Mouse (Mus musculus) myocyte (in vitro differentiated cells): Measurements from ENCODE around the gene Rbm19. TPM values are rescaled to one million over a fixed set of nuclear protein-coding genes. Genes with fewer than 3 reads are reported as not detected.

Experiments
- H3K27me3 ChIP-seq: one replicate; pipeline ENCODE4 v1.6.1; 2011; ENCODE audit not compliant: control insufficient read depth, insufficient read depth, insufficient read length
- H3K36me3 ChIP-seq: one replicate; pipeline ENCODE4 v1.6.1; 2011; ENCODE audit not compliant: control insufficient read depth, insufficient read depth
- H3K4me2 ChIP-seq: one replicate; pipeline ENCODE4 v1.6.1; 2011; ENCODE audit warnings: low read depth, control low read depth
- H3K4me3 ChIP-seq: one replicate; pipeline ENCODE4 v1.5.1; 2011; ENCODE audit warnings: mild to moderate bottlenecking, control low read depth, moderate library complexity
- H3K79me2 ChIP-seq: one replicate; pipeline ENCODE4 v1.6.1; 2011; ENCODE audit not compliant: control insufficient read depth, insufficient read depth
- H3ac ChIP-seq: one replicate; pipeline ENCODE4 v1.6.1; 2011; ENCODE audit not compliant: control insufficient read depth, insufficient read length
- CEBPB ChIP-seq: IDR thresholded peaks from 2 replicates; pipeline ENCODE4 v1.6.1; 2011; ENCODE audit warnings: mild to moderate bottlenecking, moderate library complexity; ENCODE audit not compliant: poor library complexity, insufficient read depth, severe bottlenecking
- E2F4 ChIP-seq: IDR thresholded peaks from one replicate; pipeline ENCODE4 v1.6.1; 2011; ENCODE audit warnings: mild to moderate bottlenecking, control low read depth, moderate library complexity; ENCODE audit not compliant: insufficient read depth
- MAX ChIP-seq: IDR thresholded peaks from one replicate; pipeline ENCODE4 v1.6.1; 2011; ENCODE audit warnings: low read depth, mild to moderate bottlenecking, control low read depth
- MYOD1 ChIP-seq, 3 experiments: IDR thresholded peaks; one replicate each; pipeline ENCODE4 v1.6.1; 2011; ENCODE audit warnings: control low read depth in 2 of 3, low read depth in 2 of 3, mild to moderate bottlenecking in 2 of 3, moderate library complexity in 1 of 3; ENCODE audit not compliant: insufficient read length in 2 of 3, control insufficient read depth in 1 of 3
- MYOG ChIP-seq, 3 experiments: IDR thresholded peaks; one replicate each; pipeline ENCODE4 v1.6.1; 2011; ENCODE audit warnings: control low read depth in 2 of 3, low read depth in 2 of 3, mild to moderate bottlenecking in 2 of 3; ENCODE audit not compliant: insufficient read length in 2 of 3, control insufficient read depth in 1 of 3, insufficient read depth in 1 of 3
- POLR2A ChIP-seq: IDR thresholded peaks from one replicate; pipeline ENCODE4 v1.6.1; 2011; ENCODE audit warnings: low read depth, mild to moderate bottlenecking, control low read depth, moderate library complexity; ENCODE audit not compliant: insufficient read length
- POLR2AphosphoS2 ChIP-seq: IDR thresholded peaks from one replicate; pipeline ENCODE4 v1.6.1; 2011; ENCODE audit warnings: low read depth, control low read depth; ENCODE audit not compliant: insufficient read length
- REST ChIP-seq: IDR thresholded peaks from one replicate; pipeline ENCODE4 v1.6.1; 2011; ENCODE audit warnings: mild to moderate bottlenecking, control low read depth, moderate library complexity; ENCODE audit not compliant: insufficient read depth, insufficient read length
- SRF ChIP-seq: IDR thresholded peaks from one replicate; pipeline ENCODE4 v1.6.1; 2011; ENCODE audit warnings: low read depth; ENCODE audit not compliant: control insufficient read depth, insufficient read length
- TCF12 ChIP-seq: IDR thresholded peaks from one replicate; pipeline ENCODE4 v1.6.1; 2011; ENCODE audit warnings: mild to moderate bottlenecking, control low read depth; ENCODE audit not compliant: poor library complexity, insufficient read depth, severe bottlenecking
- TCF3 ChIP-seq: IDR thresholded peaks from one replicate; pipeline ENCODE4 v1.6.1; 2011; ENCODE audit warnings: low read depth, control low read depth; ENCODE audit not compliant: insufficient read length
- USF1 ChIP-seq: IDR thresholded peaks from one replicate; pipeline ENCODE4 v1.6.1; 2011; ENCODE audit warnings: low read depth, mild to moderate bottlenecking, control low read depth, moderate library complexity
- polyA plus RNA-seq: library from polyadenylated mRNA; unstranded; fragments of >200 nt; fragmentation: generic; extraction: Trizol; gene quantifications from one replicate; pipeline ENCODE4 v1.2.1, GENCODE M21; 2012; ENCODE audit warnings: missing spikeins

Gene Rbm19
- polyA plus RNA-seq, 1 experiment: 28.3 TPM

DNA sequence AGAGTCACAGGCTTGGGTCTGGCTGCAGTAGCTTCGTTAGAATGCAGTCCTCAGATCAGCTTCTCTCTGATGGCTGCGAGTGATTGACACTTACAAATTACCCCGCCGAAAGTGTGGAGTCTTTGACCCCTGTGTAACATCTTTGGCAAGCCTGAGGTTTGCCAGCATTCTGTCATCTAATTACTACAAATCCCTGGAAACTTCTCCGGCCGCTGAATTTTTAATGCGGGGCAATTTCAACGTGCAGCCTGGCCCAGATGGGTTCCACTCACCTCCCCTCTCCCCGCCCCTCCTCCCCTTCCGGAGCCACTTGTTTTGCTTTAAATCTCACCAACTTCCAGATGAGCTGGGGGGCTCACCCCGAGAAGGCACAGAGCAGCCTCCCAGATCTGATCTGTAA, 94.4 kb downstream of the Rbm19 start:
- no peak overlapping the region for H3K4me2 ChIP-seq
- no peak for TF ChIP-seq MYOD1 (IDR thresholded peaks at IDR 0.05; ENCODE audit: control insufficient read depth in 1 of 3, insufficient read length in 2 of 3, low read depth in 2 of 3)
- no peak overlapping the region for H3ac ChIP-seq
- H3K27me3 ChIP-seq: peaks cover 37% of the 10 kb centered on the region
- no peak overlapping the region for H3K4me3 ChIP-seq
- H3K79me2 ChIP-seq: no peaks in the 10 kb centered on the region
- no peaks in the 10 kb centered on the region for H3K36me3 ChIP-seq

DNA sequence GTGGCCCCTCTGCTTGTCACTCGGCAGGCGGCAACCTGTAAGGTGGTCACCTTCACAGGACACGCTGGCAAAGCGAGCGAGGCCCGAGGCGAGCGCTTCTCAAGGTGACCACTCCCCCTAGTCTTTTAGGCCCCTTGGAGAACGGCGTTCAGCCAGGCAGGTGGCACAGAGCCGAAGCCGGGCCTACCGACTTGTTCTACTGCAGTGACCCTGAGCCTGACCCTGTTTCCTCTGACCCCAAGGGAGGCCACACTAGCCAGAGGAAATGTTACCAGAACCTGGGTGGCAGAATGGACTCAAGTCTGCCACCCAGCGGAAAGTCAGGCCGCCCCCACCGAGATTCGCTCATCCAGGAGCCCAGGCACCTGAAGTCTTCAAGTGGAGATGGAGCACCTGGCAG, 94.9 kb downstream of the Rbm19 start:
- Histone ChIP-seq H3K4me2 (no peak overlapping the region), H3K79me2 (no peaks in the 10 kb centered on the region), H3ac (no peak overlapping the region), H3K4me3 (no peak overlapping the region), H3K27me3 (peaks cover 37% of the 10 kb centered on the region), H3K36me3 (no peaks in the 10 kb centered on the region)
- TF ChIP-seq POLR2A (no peak), MYOD1 (IDR thresholded peaks at IDR 0.05; ENCODE audit: control insufficient read depth in 1 of 3, insufficient read length in 2 of 3, low read depth in 2 of 3) (no peak), E2F4 (no peak), MAX (no peak), MYOG (IDR thresholded peaks at IDR 0.05; ENCODE audit: control insufficient read depth in 1 of 3, insufficient read depth in 1 of 3, insufficient read length in 2 of 3, low read depth in 2 of 3) (no peak)

DNA sequence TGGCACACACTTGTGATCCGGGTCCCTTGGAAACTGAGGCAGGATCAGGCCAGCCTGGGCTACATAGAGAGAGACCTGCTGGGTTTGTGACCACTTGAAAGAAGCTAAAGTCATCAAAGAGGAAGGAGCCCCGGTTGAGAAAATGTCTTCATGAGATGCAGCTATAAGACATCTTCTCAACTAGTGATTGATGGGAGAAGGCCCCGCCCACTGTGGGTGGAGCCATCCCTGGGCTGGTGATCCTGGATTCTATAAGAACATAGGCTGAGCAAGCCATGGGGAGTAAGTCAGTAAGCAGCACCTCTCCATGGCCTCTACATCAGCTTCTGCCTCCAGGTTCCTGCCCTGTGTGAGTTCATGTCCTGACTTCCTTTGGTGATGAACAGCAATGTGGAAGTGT, 98.2 kb downstream of the Rbm19 start:
- Histone ChIP-seq H3K36me3 (no peaks in the 10 kb centered on the region), H3K79me2 (no peaks in the 10 kb centered on the region), H3K4me2 (no peak overlapping the region), H3ac (no peak overlapping the region), H3K4me3 (no peak overlapping the region), H3K27me3 (peaks cover 42% of the 10 kb centered on the region)
- TF ChIP-seq REST: no peak
- TF ChIP-seq TCF3: no peak
- no peak for TF ChIP-seq CEBPB
- TF ChIP-seq MAX: no peak
- no peak for TF ChIP-seq E2F4

DNA sequence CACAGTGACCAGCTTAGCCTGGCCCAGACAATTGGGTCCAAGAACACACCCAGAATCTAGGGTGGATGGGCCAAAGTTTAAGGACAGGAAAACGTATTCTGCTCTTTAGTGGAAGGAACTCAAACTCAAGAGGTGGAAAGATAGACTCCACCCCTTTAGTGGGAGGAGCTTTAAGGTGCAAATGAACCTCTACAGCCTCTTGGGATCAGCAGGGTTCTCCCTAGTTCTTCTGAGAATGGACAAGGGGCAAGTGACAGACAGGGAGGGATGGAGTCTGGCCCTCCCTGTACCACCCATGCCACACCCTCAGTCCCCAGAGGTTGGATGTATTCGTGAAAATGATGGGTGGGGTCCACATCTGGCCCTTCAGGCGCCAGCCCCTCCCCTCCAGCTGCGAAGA, 105.0 kb downstream of the Rbm19 start:
- H3K4me3 ChIP-seq: no peak overlapping the region
- H3K36me3 ChIP-seq: no peaks in the 10 kb centered on the region
- H3K27me3 ChIP-seq: peaks cover 45% of the 10 kb centered on the region
- no peaks in the 10 kb centered on the region for H3K79me2 ChIP-seq
- no peak overlapping the region for H3ac ChIP-seq
- no peak overlapping the region for H3K4me2 ChIP-seq
- TF ChIP-seq CEBPB (no peak), TCF12 (no peak), REST (no peak), TCF3 (no peak)

DNA sequence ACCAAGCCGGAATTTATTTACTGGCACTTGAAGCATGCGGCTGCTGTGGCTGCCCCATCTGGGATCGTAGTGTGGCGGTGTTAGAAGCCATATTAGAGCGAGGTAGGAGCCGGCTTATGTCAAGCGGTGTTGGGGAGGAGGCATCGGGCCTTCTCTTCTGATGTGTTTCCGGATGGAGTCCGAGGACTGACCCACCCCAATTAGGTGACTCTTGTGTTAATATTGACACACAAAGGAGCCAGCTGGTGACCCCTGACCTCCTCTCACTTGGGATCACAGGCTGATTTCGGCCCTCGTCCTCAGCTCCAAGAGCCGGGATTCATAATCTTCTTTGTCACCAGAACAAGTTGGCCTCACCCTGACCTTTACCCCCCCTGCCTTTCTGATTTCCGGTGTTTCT, 109.1 kb downstream of the Rbm19 start:
- H3K79me2 ChIP-seq: no peaks in the 10 kb centered on the region
- no peaks in the 10 kb centered on the region for H3K36me3 ChIP-seq
- no peak overlapping the region for H3K4me2 ChIP-seq
- no peak overlapping the region for H3ac ChIP-seq
- peaks cover 50% of the 10 kb centered on the region for H3K27me3 ChIP-seq
- no peak overlapping the region for H3K4me3 ChIP-seq
- TF ChIP-seq MAX: no peak
- no peak for TF ChIP-seq POLR2AphosphoS2
- no peak for TF ChIP-seq E2F4
- no peak for TF ChIP-seq TCF12

DNA sequence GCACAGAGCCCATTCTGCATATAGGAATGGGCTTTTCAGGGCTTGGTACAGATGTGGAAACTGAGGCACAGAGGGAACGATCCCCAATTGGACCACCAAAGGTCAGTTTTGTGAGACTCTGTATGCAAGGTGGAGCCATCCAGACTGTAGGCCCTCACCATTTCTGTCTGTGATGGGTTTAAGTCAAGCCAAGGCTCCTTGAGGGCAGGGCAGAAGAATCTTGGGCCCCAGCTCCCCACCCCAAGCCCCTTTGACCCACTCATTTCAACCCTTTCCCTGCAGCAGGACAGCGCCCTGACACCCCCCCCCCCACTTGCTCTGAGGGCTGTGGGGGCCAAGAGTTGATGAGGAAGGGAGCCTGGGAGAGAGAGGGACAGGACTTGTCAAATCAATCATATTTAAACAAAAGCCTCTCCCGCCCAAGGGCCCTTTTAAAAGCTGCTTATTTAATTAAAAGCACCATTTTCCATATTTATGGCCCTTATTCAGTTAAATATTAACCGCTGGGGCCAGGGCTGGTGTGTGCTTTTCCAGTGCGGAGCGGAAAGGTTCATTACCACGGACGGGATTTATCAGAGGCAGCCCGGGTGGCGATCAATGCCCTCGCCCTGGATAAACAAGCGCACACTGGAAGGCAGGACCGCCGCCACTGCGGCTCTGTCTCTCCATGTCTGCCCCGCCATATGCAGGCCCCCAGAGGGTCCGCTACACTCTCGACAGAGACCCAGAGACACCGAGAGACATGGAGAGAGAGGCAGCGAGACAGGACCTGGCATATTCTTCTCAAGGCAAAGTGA, 112.5 kb downstream of the Rbm19 start:
- Histone ChIP-seq H3K4me2 (no peak overlapping the region), H3ac (no peak overlapping the region), H3K79me2 (no peaks in the 10 kb centered on the region), H3K4me3 (no peak overlapping the region), H3K36me3 (no peaks in the 10 kb centered on the region), H3K27me3 (peaks cover 57% of the 10 kb centered on the region)
- TF ChIP-seq SRF: no peak
- no peak for TF ChIP-seq REST
- TF ChIP-seq MAX: no peak
- no peak for TF ChIP-seq USF1
- TF ChIP-seq MYOG (IDR thresholded peaks at IDR 0.05; ENCODE audit: control insufficient read depth in 1 of 3, insufficient read depth in 1 of 3, insufficient read length in 2 of 3, low read depth in 2 of 3): no peak
- no peak for TF ChIP-seq POLR2AphosphoS2
- no peak for TF ChIP-seq TCF12
- TF ChIP-seq CEBPB: no peak
- TF ChIP-seq POLR2A: no peak
- no peak for TF ChIP-seq MYOD1 (IDR thresholded peaks at IDR 0.05; ENCODE audit: control insufficient read depth in 1 of 3, insufficient read length in 2 of 3, low read depth in 2 of 3)
- no peak for TF ChIP-seq E2F4
